In genomic region chr2:129100784-129101310, GRCm38 (mm10) we compare ENCODE assay signal across 8 mouse cellular contexts. TPM values are rescaled to one million over a fixed set of nuclear protein-coding genes. Genes with fewer than 3 reads are reported as not detected.
A peak's percentile ranks its signal among the peaks of the same experiment; 100 is the strongest.
DNase-seq lines count a peak whose midpoint lies in the region; ATAC-seq lines count a peak whose summit lies in the region.

Polr1b (plus strand) TSS chr2:129100995.

- intact Hi-C loops in gastrocnemius, postnatal 14 days (cut with DNase I; ENCODE audit: low total_unique reads), result no loop called here
- intact Hi-C loops in left cerebral cortex, postnatal 10 days (cut with DNase I), result no loop called here

- ATAC-seq in inflammation-experienced regulatory T-cells, adult 6 months, result peak; percentile 96
- peak; percentile 98 for ATAC-seq in megakaryocyte-erythroid progenitor cell, adult 5-6 weeks (replicated peaks; ENCODE audit: low FRiP score, low TSS enrichment, poor library complexity, severe bottlenecking)

- peak; percentile 93 to 98 for DNase-seq in adrenal gland, adult (ENCODE audit: inconsistent age in 2 of 2, low spot score in 1 of 2)
- DNase-seq in embryo, embryonic 10.5 days (ENCODE audit: low spot score), result peak; percentile 97
- peak; percentile 92 for DNase-seq in gastrocnemius, postnatal 14 days
- DNase-seq in left cerebral cortex, postnatal 10 days (ENCODE audit: extremely low spot score in 1 of 2, low spot score in 2 of 2), result peak; percentile 94
- peak; percentile 94 for DNase-seq in right cerebral cortex, postnatal 25 days
- peak; percentile 87 to 90 for DNase-seq in urinary bladder, postnatal 4 days (ENCODE audit: low spot score in 2 of 2)

RNA-seq across cellular contexts. Expression of gene Polr1b, which starts in this region (rescaled TPM):
- 10 to 100 TPM in 1 of 2 experiments, 1 to 10 TPM in 1; 9.0 to 10.0 TPM for total RNA-seq in gastrocnemius, postnatal 14 days (2021)
- polyA plus RNA-seq in inflammation-experienced regulatory T-cells, adult 6 months (2017; shearing (Covaris generic)), result 10 to 100 TPM in 2 of 3 experiments, 1 to 10 TPM in 1; 9.6 to 25.9 (median 14.9) TPM
- 10 to 100 TPM; 21.8 to 24.8 TPM for total RNA-seq in left cerebral cortex, postnatal 10 days (2021)
- total RNA-seq in megakaryocyte-erythroid progenitor cell, adult 5-6 weeks (2014; fragmentation: Nextera tagmentation), result 68.1 and 87.8 TPM in 2 replicates
- 49.4 and 79.1 TPM in 2 replicates for total RNA-seq in megakaryocyte-erythroid progenitor cell, adult 5-6 weeks (2017)

Comparison
In these comparisons a context has a peak if more than half of its experiments do, and no peak if none do; other contexts are left out.
1. Peak in every context shown above with its lines: DNase-seq and ATAC-seq.